Mouse (Mus musculus) induced T-regulatory cell, adult 2 months (primary cell): ENCODE results near the gene Srp14.
A peak's percentile ranks its signal among the peaks of the same experiment; 100 is the strongest.

ENCODE experiments used
- DNase-seq: peaks from one replicate; pipeline ENCODE4 v3.0.0-alpha.2; 2012; ENCODE audit warnings: low read depth

The Srp14 gene

GRCm38 (mm10) chr2:118479550-118479909 lies at the start of gene Srp14:
Gene Srp14 (minus strand): TSS chr2:118479711.
- DNase-seq = peak; percentile 99

- no peak for DNase-seq
Observed at GRCm38 (mm10) chr2:118526545-118526944, 47.0 kb upstream of the Srp14 start.

GRCm38 (mm10) chr2:118524811-118525210 lies 45.3 kb upstream of the Srp14 start:
- no peak for DNase-seq

GRCm38 (mm10) chr2:118523163-118523730 lies 43.7 kb upstream of the Srp14 start:
- DNase-seq = no peak

- DNase-seq = no peak
Observed at GRCm38 (mm10) chr2:118522265-118522664, 42.8 kb upstream of the Srp14 start.

GRCm38 (mm10) chr2:118520042-118520933 lies 40.8 kb upstream of the Srp14 start:
- no peak for DNase-seq

GRCm38 (mm10) chr2:118512418-118513377 lies 33.2 kb upstream of the Srp14 start:
- DNase-seq = no peak

- no peak for DNase-seq
Observed at GRCm38 (mm10) chr2:118511779-118512417, 32.4 kb upstream of the Srp14 start.

- no peak for DNase-seq
Observed at GRCm38 (mm10) chr2:118510447-118511310, 31.2 kb upstream of the Srp14 start.

- DNase-seq = no peak
Observed at GRCm38 (mm10) chr2:118509688-118510446, 30.4 kb upstream of the Srp14 start.

- no peak for DNase-seq
Observed at GRCm38 (mm10) chr2:118507126-118507525, 27.6 kb upstream of the Srp14 start.

- DNase-seq = no peak
Observed at GRCm38 (mm10) chr2:118500191-118500590, 20.7 kb upstream of the Srp14 start.

GRCm38 (mm10) chr2:118499135-118499961 lies 19.8 kb upstream of the Srp14 start:
- DNase-seq = no peak

GRCm38 (mm10) chr2:118498476-118498875 lies 19.0 kb upstream of the Srp14 start:
- no peak for DNase-seq

GRCm38 (mm10) chr2:118497890-118498289 lies 18.4 kb upstream of the Srp14 start:
- no peak for DNase-seq

- no peak for DNase-seq
Observed at GRCm38 (mm10) chr2:118495024-118495423, 15.5 kb upstream of the Srp14 start.

GRCm38 (mm10) chr2:118491741-118492395 lies 12.4 kb upstream of the Srp14 start:
- no peak for DNase-seq

- peak; percentile 59 for DNase-seq
Observed at GRCm38 (mm10) chr2:118491281-118491731, 11.8 kb upstream of the Srp14 start.
